Comparison of ENCODE assay signal across 19 mouse cellular contexts in the genomic region with DNA sequence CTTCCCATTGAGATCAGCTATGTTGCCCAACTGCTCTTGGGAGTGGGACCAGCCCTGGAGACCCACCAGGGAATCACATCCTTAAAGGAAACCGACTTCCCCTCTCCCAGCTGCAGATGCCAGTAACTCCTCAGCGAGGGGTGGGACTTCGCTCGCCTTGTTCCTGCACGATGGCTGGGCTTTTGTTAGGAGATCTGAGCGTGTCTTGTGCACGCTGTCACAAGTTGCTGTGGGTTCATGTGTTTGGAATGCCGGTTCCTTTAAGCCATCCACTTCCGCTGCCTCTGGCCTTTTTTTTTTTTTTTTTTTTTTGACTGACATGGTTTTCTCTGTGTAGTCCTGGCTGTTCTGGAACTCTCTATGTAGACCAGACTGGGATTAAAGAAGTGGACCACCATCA. TPM values are rescaled to one million over a fixed set of nuclear protein-coding genes. Genes with fewer than 3 reads are reported as not detected.
A peak's percentile ranks its signal among the peaks of the same experiment; 100 is the strongest.
DNase-seq lines count a peak whose midpoint lies in the region; ATAC-seq and TF ChIP-seq lines count a peak whose summit lies in the region.
"Had no signal": no experiment of that assay in that cellular context is flagged by ENCODE, and none has a peak within 500 bp of the region (broad histone marks: within the 10 kb centered on the region; RNA-seq: fewer than 3 reads in every experiment).

No protein-coding gene starts in this region.

- H3K4me3 ChIP-seq in kidney, postnatal 0 days (replicated peaks; ENCODE audit: low read depth, low read length) = no peak overlapping the region
- no peak overlapping the region for H3K4me3 ChIP-seq in lung, postnatal 0 days (ENCODE audit: low read depth, low read length)
- H3K4me3 ChIP-seq in ES-E14 (ENCODE audit: insufficient read depth in 1 of 2, low read depth in 1 of 2, low read length in 2 of 2, poor library complexity in 1 of 2, severe bottlenecking in 1 of 2) = no peak overlapping the region
- H3K4me3 ChIP-seq: forebrain, embryonic 12.5 days; heart, adult 2 months; heart, embryonic 12.5 days; hindbrain, embryonic 10.5 days had no signal

- DNase-seq in kidney, postnatal 0 days (ENCODE audit: low spot score) = peak; percentile 12
- no peak for DNase-seq in kidney, adult 9 months
- DNase-seq in lung, postnatal 0 days (ENCODE audit: low spot score) = peak; percentile 44
- DNase-seq in lung, postnatal 14 days = no peak
- DNase-seq in ES-E14 (ENCODE audit: low read depth, low spot score) (no peak), ZHBTc4 (ENCODE audit: low read depth, low spot score) (peak; percentile 79)
- no peak for DNase-seq in thymus, postnatal 10 days (ENCODE audit: low spot score in 2 of 2)
- DNase-seq: adrenal gland, adult 8-10 months; adrenal gland, postnatal 36 days; cerebellum, adult 2 months; cerebellum, postnatal 10 days; gastrocnemius, postnatal 10 days; heart, adult 2 months had no signal

- H3K9ac ChIP-seq in kidney, postnatal 0 days (ENCODE audit: low read depth, low read length) = no peak overlapping the region
- H3K9ac ChIP-seq in lung, postnatal 0 days (replicated peaks; ENCODE audit: low read depth) = no peak overlapping the region
- H3K9ac ChIP-seq in ES-E14 (ENCODE audit: insufficient read depth, low read depth, low read length, poor library complexity, severe bottlenecking) = no peak overlapping the region
- H3K9ac ChIP-seq: forebrain, embryonic 12.5 days; heart, embryonic 12.5 days; hindbrain, embryonic 14.5 days had no signal

- in situ Hi-C loops in ES-E14 (cut with MboI; ENCODE audit: low sequenced_read_pairs in 2 of 2, unreplicated experiment in 2 of 2) = no loop called here

- no peaks in the 10 kb centered on the region for H3K4me1 ChIP-seq in kidney, postnatal 0 days (replicated peaks; ENCODE audit: insufficient read depth, low read length)
- H3K4me1 ChIP-seq in lung, postnatal 0 days (ENCODE audit: insufficient read depth, low read depth, low read length) = no peaks in the 10 kb centered on the region
- H3K4me1 ChIP-seq in ES-E14 (ENCODE audit: control insufficient read depth in 2 of 2, insufficient read depth in 2 of 2, low read length in 2 of 2, poor library complexity in 1 of 2) = 0 out of 4 replicates have a peak, but pooled peaks cover 0 to 1% of the 10 kb centered on the region in 2 experiments

- no peak for ATAC-seq in kidney, postnatal 0 days (replicated peaks; ENCODE audit: low FRiP score, low read depth)
- peak; percentile 23 for ATAC-seq in lung, postnatal 0 days
- ATAC-seq: forebrain, embryonic 16.5 days; Patski had no signal

- H3K27ac ChIP-seq in kidney, postnatal 0 days = no peak overlapping the region
- H3K27ac ChIP-seq in lung, postnatal 0 days (ENCODE audit: low read length) = no peak overlapping the region
- no peak overlapping the region for H3K27ac ChIP-seq in ES-E14 (ENCODE audit: insufficient read depth, low read depth, low read length, poor library complexity, severe bottlenecking)
- H3K27ac ChIP-seq: forebrain, embryonic 12.5 days; heart, adult 2 months; hindbrain, embryonic 10.5 days; hindbrain, embryonic 14.5 days had no signal

- 68% methylated on average over 9 of the region's 9 CpGs for WGBS in kidney, postnatal 0 days
- 41% methylated on average over 9 of the region's 9 CpGs for WGBS in lung, postnatal 0 days

- H3K27me3 ChIP-seq in kidney, postnatal 0 days (ENCODE audit: insufficient read depth, low read length) = no peaks in the 10 kb centered on the region
- H3K27me3 ChIP-seq in lung, postnatal 0 days (replicated peaks; ENCODE audit: insufficient read depth, low read length) = no peaks in the 10 kb centered on the region
- H3K27me3 ChIP-seq: forebrain, embryonic 12.5 days; heart, embryonic 12.5 days; Patski had no signal

- no peaks in the 10 kb centered on the region for H3K9me3 ChIP-seq in kidney, postnatal 0 days (replicated peaks; ENCODE audit: low read length)
- H3K9me3 ChIP-seq in lung, postnatal 0 days (ENCODE audit: low read length) = no peaks in the 10 kb centered on the region
- H3K9me3 ChIP-seq in ES-E14 (ENCODE audit: control insufficient read depth, insufficient read depth, low read depth, low read length) = no peaks in the 10 kb centered on the region
- H3K9me3 ChIP-seq: forebrain, embryonic 12.5 days; heart, embryonic 12.5 days; hindbrain, embryonic 10.5 days had no signal

- H3K4me2 ChIP-seq in kidney, postnatal 0 days (ENCODE audit: low read length) = no peak overlapping the region
- no peak overlapping the region for H3K4me2 ChIP-seq in lung, postnatal 0 days (replicated peaks; ENCODE audit: low read depth, low read length)
- H3K4me2 ChIP-seq: forebrain, embryonic 12.5 days; heart, embryonic 12.5 days; hindbrain, embryonic 14.5 days had no signal

- TF ChIP-seq EP300 in lung, postnatal 0 days (IDR thresholded peaks at IDR 0.05) = no peak

- no peaks in the 10 kb centered on the region for H3K36me3 ChIP-seq in kidney, postnatal 0 days (ENCODE audit: insufficient read depth, low read length)
- no peaks in the 10 kb centered on the region for H3K36me3 ChIP-seq in lung, postnatal 0 days (ENCODE audit: insufficient read depth, low read length)
- no peaks in the 10 kb centered on the region for H3K36me3 ChIP-seq in ES-E14 (ENCODE audit: control insufficient read depth, insufficient read depth, low read length, poor library complexity, severe bottlenecking)
- H3K36me3 ChIP-seq: forebrain, embryonic 12.5 days; heart, embryonic 12.5 days; hindbrain, embryonic 10.5 days had no signal

- TF ChIP-seq CTCF in kidney, postnatal 0 days (IDR thresholded peaks at IDR 0.05; ENCODE audit: low read depth) = no peak
- no peak for TF ChIP-seq CTCF in lung, postnatal 0 days (IDR thresholded peaks at IDR 0.05)

TF ChIP-seq in ES-E14, 5 proteins besides CTCF, POLR2A, EP300 and RAD21:
- TF ChIP-seq HCFC1 (IDR thresholded peaks at IDR 0.05; ENCODE audit: borderline replicate concordance, insufficient read depth, low read length) = no peak
- TF ChIP-seq MAFK (IDR thresholded peaks at IDR 0.05; ENCODE audit: insufficient read depth, low read depth, low read length) = no peak
- TF ChIP-seq ZNF384 (IDR thresholded peaks at IDR 0.05; ENCODE audit: low read depth, low read length) = peak; percentile 88
TF ChIP-seq in ES-E14: peak in this region for 1.

RNA-seq across cellular contexts. Expression of gene Klc1, which starts 21.3 kb away (rescaled TPM):
- polyA plus RNA-seq in kidney, postnatal 0 days (2015; fragmentation: Nextera tagmentation; extraction: Ambion mirVana) = 52.6 and 61.3 TPM in 2 replicates
- 86.1 and 89.6 TPM in 2 replicates for polyA plus RNA-seq in lung, postnatal 0 days (2015; fragmentation: Nextera tagmentation; extraction: Ambion mirVana)
- total RNA-seq in ES-E14 (2012; rRNA removed) = 47.2 and 47.9 TPM in 2 replicates

RNA-seq across cellular contexts. Expression of gene Apopt1, which starts 24.3 kb away (rescaled TPM):
- 57.8 and 61.4 TPM in 2 replicates for polyA plus RNA-seq in kidney, postnatal 0 days (2015; fragmentation: Nextera tagmentation; extraction: Ambion mirVana)
- 42.3 and 43.1 TPM in 2 replicates for polyA plus RNA-seq in lung, postnatal 0 days (2015; fragmentation: Nextera tagmentation; extraction: Ambion mirVana)
- 14.4 and 15.2 TPM in 2 replicates for total RNA-seq in ES-E14 (2012; rRNA removed)

RNA-seq across cellular contexts. Expression of gene Bag5, which starts 24.3 kb away (rescaled TPM):
- polyA plus RNA-seq in kidney, postnatal 0 days (2015; fragmentation: Nextera tagmentation; extraction: Ambion mirVana) = 45.7 and 48.9 TPM in 2 replicates
- 48.9 and 52.5 TPM in 2 replicates for polyA plus RNA-seq in lung, postnatal 0 days (2015; fragmentation: Nextera tagmentation; extraction: Ambion mirVana)
- total RNA-seq in ES-E14 (2012; rRNA removed) = 9.7 and 14.8 TPM in 2 replicates

RNA-seq across cellular contexts. Expression of gene Trmt61a, which starts 59.5 kb away (rescaled TPM):
- polyA plus RNA-seq in kidney, postnatal 0 days (2015; fragmentation: Nextera tagmentation; extraction: Ambion mirVana) = 6.3 and 6.8 TPM in 2 replicates
- polyA plus RNA-seq in lung, postnatal 0 days (2015; fragmentation: Nextera tagmentation; extraction: Ambion mirVana) = 4.3 and 4.5 TPM in 2 replicates
- total RNA-seq in ES-E14 (2012; rRNA removed) = 32.6 and 33.7 TPM in 2 replicates

Comparison
In these comparisons a context has a peak if more than half of its experiments do, and no peak if none do; other contexts are left out.
1. DNase-seq: peak in kidney, postnatal 0 days (single experiment), lung, postnatal 0 days (single experiment) and ZHBTc4 (single experiment); none in kidney, adult 9 months (single experiment), lung, postnatal 14 days (single experiment), ES-E14 (single experiment) and thymus, postnatal 10 days (0 of 2).